ENCODE assay signal across 8 mouse cellular contexts in the genomic region with DNA sequence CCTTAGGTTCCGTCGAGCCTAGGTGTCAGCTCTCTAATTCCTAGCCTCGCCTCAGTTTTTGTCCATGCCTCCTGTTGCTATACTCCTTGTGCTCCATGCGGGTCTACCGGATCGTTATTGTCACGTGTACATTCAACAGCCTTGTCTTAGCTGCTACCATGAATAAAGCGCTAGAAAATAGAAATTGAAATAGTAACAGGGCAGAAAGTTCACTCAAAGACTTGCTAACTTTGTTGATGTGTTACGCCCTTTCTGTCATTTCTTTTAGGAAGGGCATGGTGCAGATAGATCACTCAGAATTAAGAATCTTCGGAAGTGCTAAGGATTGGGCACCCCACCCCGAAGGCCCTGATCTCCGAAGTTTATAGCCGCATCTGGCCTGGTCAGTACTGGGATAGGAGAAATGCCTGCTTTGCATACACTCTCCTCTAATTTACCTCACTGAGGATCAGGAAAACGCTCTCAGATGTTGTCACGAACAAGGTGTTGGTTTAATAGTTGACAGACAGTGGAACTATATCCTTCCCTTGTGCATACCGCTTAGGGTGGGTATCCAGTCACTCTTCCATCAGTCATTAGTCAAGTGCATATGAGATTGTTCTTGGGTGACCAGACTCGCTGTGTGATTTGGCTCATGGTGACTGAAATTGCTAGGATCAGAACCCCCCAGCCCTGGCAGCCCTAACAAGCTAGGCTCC. TPM values are rescaled to one million over a fixed set of nuclear protein-coding genes. Genes with fewer than 3 reads are reported as not detected.
DNase-seq lines count a peak whose midpoint lies in the region; ATAC-seq and TF ChIP-seq lines count a peak whose summit lies in the region.

No protein-coding gene starts in this region.

- ATAC-seq in forebrain, embryonic 15.5 days (replicated peaks): peak; percentile 24
- ATAC-seq in liver, embryonic 12.5 days: no peak

- peak overlapping the region; percentile 89 for H3K4me3 ChIP-seq in heart, adult 2 months
- H3K4me3 ChIP-seq in CH12.LX (replicated peaks in 1 of 3; ENCODE audit: low read depth in 2 of 3, low read length in 2 of 3, poor library complexity in 1 of 3): peak overlapping the region; percentile 70 to 89 (median 71)
- peak overlapping the region; percentile 76 for H3K4me3 ChIP-seq in forebrain, embryonic 15.5 days
- H3K4me3 ChIP-seq in liver, embryonic 12.5 days: peak overlapping the region; percentile 86

- TF ChIP-seq RAD21 in CH12.LX (IDR thresholded peaks at IDR 0.05; ENCODE audit: low read depth, low read length): no peak

- H3K9ac ChIP-seq in heart, adult 2 months (ENCODE audit: low read depth, low read length): peak overlapping the region; percentile 71
- H3K9ac ChIP-seq in CH12.LX (ENCODE audit: insufficient read depth, low read depth): peak overlapping the region; percentile 62
- peak overlapping the region; percentile 61 for H3K9ac ChIP-seq in forebrain, embryonic 15.5 days (replicated peaks)
- H3K9ac ChIP-seq in liver, embryonic 12.5 days: peak overlapping the region; percentile 85

- dilution Hi-C loops in CH12.LX (cut with MboI; ENCODE audit: extremely low pct_ligation_motif_present, extremely low pct_unique_long_range_greater_than_20kb, low sequenced_read_pairs): no loop called here

- no peaks in the 10 kb centered on the region for H3K27me3 ChIP-seq in heart, adult 2 months (ENCODE audit: control insufficient read depth, insufficient read depth, low read length)
- H3K27me3 ChIP-seq in CH12.LX (replicated peaks): no peaks in the 10 kb centered on the region
- H3K27me3 ChIP-seq in forebrain, embryonic 15.5 days: no peaks in the 10 kb centered on the region
- H3K27me3 ChIP-seq in liver, embryonic 12.5 days (replicated peaks): no peaks in the 10 kb centered on the region

- no peaks in the 10 kb centered on the region for H3K9me3 ChIP-seq in CH12.LX (replicated peaks; ENCODE audit: low read length)
- H3K9me3 ChIP-seq in forebrain, embryonic 15.5 days: no peaks in the 10 kb centered on the region
- no peaks in the 10 kb centered on the region for H3K9me3 ChIP-seq in liver, embryonic 12.5 days (replicated peaks)

- TF ChIP-seq CTCF in heart, adult 2 months (IDR thresholded peaks at IDR 0.05): no peak
- TF ChIP-seq CTCF in CH12.LX (conservative IDR thresholded peaks at IDR 0.05 in 1 of 2, IDR thresholded peaks at IDR 0.05 in 1 of 2; ENCODE audit: low read depth in 2 of 2, low read length in 2 of 2): no peak

- no peaks in the 10 kb centered on the region for H3K36me3 ChIP-seq in heart, adult 2 months (ENCODE audit: control insufficient read depth, insufficient read depth, low read length)
- H3K36me3 ChIP-seq in CH12.LX (replicated peaks in 1 of 2; ENCODE audit: control insufficient read depth in 1 of 2, insufficient read depth in 1 of 2, low read length in 1 of 2): peaks cover 19 to 48% of the 10 kb centered on the region in 2 experiments
- 0 out of 2 replicates have a peak, but pooled peaks cover 2% of the 10 kb centered on the region for H3K36me3 ChIP-seq in forebrain, embryonic 15.5 days
- H3K36me3 ChIP-seq in liver, embryonic 12.5 days: peaks cover 52% of the 10 kb centered on the region

- in situ Hi-C loops in CH12.LX (cut with MboI; ENCODE audit: low pct_ligation_motif_present, low pct_unique_long_range_greater_than_20kb, low sequenced_read_pairs): loop anchor here (5.0 kb wide), 2 partner anchors 35 to 70 kb away; a partner anchor contains a TSS

- intact Hi-C loops in heart, adult 2 months (cut with DNase I): loop anchor here (5.0 kb wide), 2 partner anchors 70 to 235 kb away; a partner anchor contains a TSS
- intact Hi-C loops in gastrocnemius, postnatal 36 days (cut with DNase I): no loop called here

- no peak; the same call in 1 of the 2 replicates for TF ChIP-seq POLR2A in heart, adult 2 months (IDR thresholded peaks at IDR 0.05; ENCODE audit: insufficient read depth, low read depth, low read length)
- TF ChIP-seq POLR2A in CH12.LX (IDR thresholded peaks at IDR 0.05; ENCODE audit: low read depth, low read length): no peak

- no peak for TF ChIP-seq EP300 in heart, adult 2 months (IDR thresholded peaks at IDR 0.05; ENCODE audit: insufficient read depth, low read depth, low read length)
- no peak for TF ChIP-seq EP300 in CH12.LX (IDR thresholded peaks at IDR 0.05; ENCODE audit: low read length)

- DNase-seq in heart, adult 2 months: no peak
- DNase-seq in heart, adult 8-10 months (ENCODE audit: low spot score): no peak
- no peak for DNase-seq in CH12.LX (ENCODE audit: extremely low read depth)
- no peak for DNase-seq in urinary bladder, postnatal 4 days (ENCODE audit: low spot score in 2 of 2)
- no peak for DNase-seq in ovary, postnatal 14 days (ENCODE audit: low spot score)
- no peak for DNase-seq in gastrocnemius, postnatal 36 days

- H3K79me2 ChIP-seq in heart, adult 2 months (replicated peaks; ENCODE audit: control insufficient read depth, insufficient read depth, low read length): no peaks in the 10 kb centered on the region
- peaks cover 5% of the 10 kb centered on the region; the same call in 1 of the 2 replicates for H3K79me2 ChIP-seq in CH12.LX (replicated peaks; ENCODE audit: control insufficient read depth, extremely low read depth, insufficient read depth, poor library complexity, severe bottlenecking)

- WGBS in heart, adult 2 months: 27% methylated on average over 17 of the region's 17 CpGs
- WGBS in forebrain, embryonic 15.5 days: 33% methylated on average over 17 of the region's 17 CpGs
- 28% methylated on average over 17 of the region's 17 CpGs for WGBS in liver, embryonic 12.5 days (ENCODE audit: insufficient replicate concordance)

- peak overlapping the region; percentile 92 for H3K4me2 ChIP-seq in CH12.LX (ENCODE audit: insufficient read depth, low read depth, poor library complexity, severe bottlenecking)
- peak overlapping the region; percentile 69 for H3K4me2 ChIP-seq in forebrain, embryonic 15.5 days (replicated peaks)
- peak overlapping the region; percentile 85 for H3K4me2 ChIP-seq in liver, embryonic 12.5 days

- H3K4me1 ChIP-seq in heart, adult 2 months (ENCODE audit: control insufficient read depth, insufficient read depth, low read length): peaks cover 3% of the 10 kb centered on the region
- H3K4me1 ChIP-seq in CH12.LX (ENCODE audit: control insufficient read depth in 1 of 2, insufficient read depth in 2 of 2): peaks cover 3 to 25% of the 10 kb centered on the region in 2 experiments
- H3K4me1 ChIP-seq in forebrain, embryonic 15.5 days: peaks cover 10% of the 10 kb centered on the region
- peaks cover 36% of the 10 kb centered on the region for H3K4me1 ChIP-seq in liver, embryonic 12.5 days

- H3K27ac ChIP-seq in heart, adult 2 months: peak overlapping the region; percentile 92
- no peak overlapping the region for H3K27ac ChIP-seq in CH12.LX (ENCODE audit: insufficient read depth, low read depth)
- peak overlapping the region; percentile 78 for H3K27ac ChIP-seq in forebrain, embryonic 15.5 days (replicated peaks)
- H3K27ac ChIP-seq in liver, embryonic 12.5 days: peak overlapping the region; percentile 90

TF ChIP-seq in CH12.LX, 34 proteins besides CTCF, POLR2A, EP300 and RAD21 (continues in another document):
- TF ChIP-seq BHLHE40 (IDR thresholded peaks at IDR 0.05; ENCODE audit: low read depth, low read length) (peak; percentile 42), MAX (IDR thresholded peaks at IDR 0.05; ENCODE audit: low read length) (peak; percentile 58), MEF2A (IDR thresholded peaks at IDR 0.05; ENCODE audit: borderline replicate concordance, low read depth, low read length) (no peak), MXI1 (IDR thresholded peaks at IDR 0.05; ENCODE audit: low read depth, low read length) (peak; percentile 87; the same call in 1 of the 2 replicates)

RNA-seq across cellular contexts. Expression of a gene that starts 0.7 kb away (rescaled TPM):
- total RNA-seq in heart, adult 2 months (2021): under 1 TPM; 0.37 to 0.89 TPM
- 0.74 and 1.3 TPM in 2 replicates for polyA plus RNA-seq in heart, adult 2 months (2012; rRNA removed)
- total RNA-seq in heart, adult 8-10 months (2022): under 1 TPM; 0.56 to 0.75 (median 0.63) TPM
- total RNA-seq in CH12.LX (2012; rRNA removed): 26.3 and 28.1 TPM in 2 replicates
- total RNA-seq in CH12.LX (2014; rRNA removed): 51.3 and 52.0 TPM in 2 replicates
- polyA plus RNA-seq in CH12.LX (2012; ENCODE audit: insufficient read length, low read depth): 44.1 and 45.6 TPM in 2 replicates
- 17.1 and 17.8 TPM in 2 replicates for polyA plus RNA-seq in forebrain, embryonic 15.5 days (2015; fragmentation: Nextera tagmentation; extraction: Ambion mirVana)
- 37.3 and 41.1 TPM in 2 replicates for polyA plus RNA-seq in liver, embryonic 12.5 days (2016; fragmentation: Nextera tagmentation; extraction: Ambion mirVana)
- total RNA-seq in gastrocnemius, postnatal 36 days (2021): under 1 TPM; 0.56 to 0.64 TPM

RNA-seq across cellular contexts. Expression of a gene that starts 1.0 kb away (rescaled TPM):
- 10 to 100 TPM; 65.8 to 79.2 TPM for total RNA-seq in heart, adult 2 months (2021)
- 30.0 and 46.1 TPM in 2 replicates for polyA plus RNA-seq in heart, adult 2 months (2012; rRNA removed)
- 10 to 100 TPM; 65.4 to 79.4 (median 70.2) TPM for total RNA-seq in heart, adult 8-10 months (2022)
- total RNA-seq in CH12.LX (2012; rRNA removed): 29.1 and 33.6 TPM in 2 replicates
- 34.4 and 39.4 TPM in 2 replicates for total RNA-seq in CH12.LX (2014; rRNA removed)
- polyA plus RNA-seq in CH12.LX (2012; ENCODE audit: insufficient read length, low read depth): 55.1 and 56.5 TPM in 2 replicates
- polyA plus RNA-seq in forebrain, embryonic 15.5 days (2015; fragmentation: Nextera tagmentation; extraction: Ambion mirVana): 40.7 and 41.2 TPM in 2 replicates
- polyA plus RNA-seq in liver, embryonic 12.5 days (2016; fragmentation: Nextera tagmentation; extraction: Ambion mirVana): 83.5 and 87.1 TPM in 2 replicates
- 10 to 100 TPM; 23.1 to 30.7 TPM for total RNA-seq in gastrocnemius, postnatal 36 days (2021)

RNA-seq across cellular contexts. Expression of a gene that starts 21.0 kb away (rescaled TPM):
- total RNA-seq in heart, adult 2 months (2021): 10 to 100 TPM; 14.4 to 16.5 TPM
- polyA plus RNA-seq in heart, adult 2 months (2012; rRNA removed): 9.3 and 14.5 TPM in 2 replicates
- total RNA-seq in heart, adult 8-10 months (2022): 10 to 100 TPM; 15.9 to 18.0 (median 17.4) TPM
- total RNA-seq in CH12.LX (2012; rRNA removed): 13.5 and 14.8 TPM in 2 replicates
- total RNA-seq in CH12.LX (2014; rRNA removed): 9.3 and 9.4 TPM in 2 replicates
- 16.0 and 22.0 TPM in 2 replicates for polyA plus RNA-seq in CH12.LX (2012; ENCODE audit: insufficient read length, low read depth)
- polyA plus RNA-seq in forebrain, embryonic 15.5 days (2015; fragmentation: Nextera tagmentation; extraction: Ambion mirVana): 16.7 and 17.3 TPM in 2 replicates
- polyA plus RNA-seq in liver, embryonic 12.5 days (2016; fragmentation: Nextera tagmentation; extraction: Ambion mirVana): 7.6 and 8.2 TPM in 2 replicates
- total RNA-seq in gastrocnemius, postnatal 36 days (2021): 10 to 100 TPM; 16.9 to 18.9 TPM

RNA-seq across cellular contexts. Expression of a gene that starts 56.5 kb away (rescaled TPM):
- total RNA-seq in heart, adult 2 months (2021): under 1 TPM; 0.44 to 0.68 TPM
- 0.35 and 0.41 TPM in 2 replicates for polyA plus RNA-seq in heart, adult 2 months (2012; rRNA removed)
- total RNA-seq in heart, adult 8-10 months (2022): under 1 TPM; 0.35 to 0.46 (median 0.39) TPM
- total RNA-seq in CH12.LX (2012; rRNA removed): 0.21 and 0.25 TPM in 2 replicates
- total RNA-seq in CH12.LX (2014; rRNA removed): 0.35 TPM in 1 of 2 replicates, not detected in the other
- 0.46 and 0.64 TPM in 2 replicates for polyA plus RNA-seq in CH12.LX (2012; ENCODE audit: insufficient read length, low read depth)
- polyA plus RNA-seq in forebrain, embryonic 15.5 days (2015; fragmentation: Nextera tagmentation; extraction: Ambion mirVana): 5.1 and 5.9 TPM in 2 replicates
- polyA plus RNA-seq in liver, embryonic 12.5 days (2016; fragmentation: Nextera tagmentation; extraction: Ambion mirVana): 0.66 and 0.92 TPM in 2 replicates
- under 1 TPM; 0.18 to 0.27 TPM for total RNA-seq in gastrocnemius, postnatal 36 days (2021)

Comparison
In these comparisons a context has a peak if more than half of its experiments do, and no peak if none do; other contexts are left out.
1. RNA of a gene that starts 0.7 kb away (total RNA-seq): 26.3 to 52.0 TPM in CH12.LX; 0.37 to 0.89 TPM in heart, adult 2 months, 0.56 to 0.75 TPM in heart, adult 8-10 months and 0.56 to 0.64 TPM in gastrocnemius, postnatal 36 days; every median in the first group is over 10 times any median in the second.
2. Peak in every context shown above with its lines, with median percentiles within 50 percentile points of each other: H3K4me3 ChIP-seq, H3K9ac ChIP-seq and H3K4me2 ChIP-seq.